Mouse (Mus musculus): ENCODE measurements around the gene Zw10.

Gene Zw10

GRCm38 (mm10) chr9:49055333-49056205, at the start of gene Zw10:
Zw10 (plus strand) TSS chr9:49055613.
- DNase-seq (ENCODE audit: low spot score in 2 of 2): peak; percentile 93 to 95

- DNase-seq (ENCODE audit: low spot score in 2 of 2): no peak
These were observed 39.6 kb upstream of the Zw10 start for GRCm38 (mm10) chr9:49015824-49016223.

- no peak for DNase-seq (ENCODE audit: low spot score in 2 of 2)
These were observed 34.1 kb upstream of the Zw10 start for GRCm38 (mm10) chr9:49021289-49021688.

- no peak for DNase-seq (ENCODE audit: low spot score in 2 of 2)
These were observed 31.5 kb upstream of the Zw10 start for GRCm38 (mm10) chr9:49023956-49024355.

GRCm38 (mm10) chr9:49024529-49024928, 30.9 kb upstream of the Zw10 start:
- DNase-seq (ENCODE audit: low spot score in 2 of 2): no peak

GRCm38 (mm10) chr9:49034764-49035163, 20.6 kb upstream of the Zw10 start:
- DNase-seq (ENCODE audit: low spot score in 2 of 2): peak in 1 of 2 experiments; percentile 6

GRCm38 (mm10) chr9:49050901-49051300, 4.5 kb upstream of the Zw10 start:
- DNase-seq (ENCODE audit: low spot score in 2 of 2): no peak

- peak; percentile 32 to 34 for DNase-seq (ENCODE audit: low spot score in 2 of 2)
These were observed 4.1 kb upstream of the Zw10 start for GRCm38 (mm10) chr9:49051349-49051748.

- no peak for DNase-seq (ENCODE audit: low spot score in 2 of 2)
These were observed 1.4 kb upstream of the Zw10 start for GRCm38 (mm10) chr9:49054028-49054427.

- DNase-seq (ENCODE audit: low spot score in 2 of 2): no peak
These were observed 21.4 kb downstream of the Zw10 start for GRCm38 (mm10) chr9:49076847-49077246.

- no peak for DNase-seq (ENCODE audit: low spot score in 2 of 2)
These were observed 25.7 kb downstream of the Zw10 start, which contains the start of gene Tmprss5 for GRCm38 (mm10) chr9:49081107-49081506. Tmprss5 (plus strand) TSS chr9:49081260.

- peak; percentile 41 to 64 for DNase-seq (ENCODE audit: low spot score in 2 of 2)
These were observed 26.1 kb downstream of the Zw10 start for GRCm38 (mm10) chr9:49081561-49081960.

- DNase-seq (ENCODE audit: low spot score in 2 of 2): no peak
These were observed 31.9 kb downstream of the Zw10 start for GRCm38 (mm10) chr9:49087317-49087716.

- DNase-seq (ENCODE audit: low spot score in 2 of 2): no peak
These were observed 43.5 kb downstream of the Zw10 start for GRCm38 (mm10) chr9:49098871-49099270.

GRCm38 (mm10) chr9:49102328-49102727, 46.9 kb downstream of the Zw10 start:
- no peak for DNase-seq (ENCODE audit: low spot score in 2 of 2)

GRCm38 (mm10) chr9:49109101-49109500, 53.7 kb downstream of the Zw10 start:
- DNase-seq (ENCODE audit: low spot score in 2 of 2): no peak

GRCm38 (mm10) chr9:49110476-49111220, 55.2 kb downstream of the Zw10 start:
- DNase-seq (ENCODE audit: low spot score in 2 of 2): no peak

- no peak for DNase-seq (ENCODE audit: low spot score in 2 of 2)
These were observed 55.9 kb downstream of the Zw10 start for GRCm38 (mm10) chr9:49111296-49111695.

- no peak for DNase-seq (ENCODE audit: low spot score in 2 of 2)
These were observed 62.9 kb downstream of the Zw10 start for GRCm38 (mm10) chr9:49118271-49118825.

GRCm38 (mm10) chr9:49119759-49120158, 64.3 kb downstream of the Zw10 start:
- no peak for DNase-seq (ENCODE audit: low spot score in 2 of 2)

- DNase-seq (ENCODE audit: low spot score in 2 of 2): no peak
These were observed 70.3 kb downstream of the Zw10 start for GRCm38 (mm10) chr9:49125706-49126105.
